Mouse (Mus musculus) heart, adult 2 months (tissue): ENCODE data around the gene Mip.

ENCODE experiments used
- CTCF ChIP-seq: fragments of 200-600 bp; IDR thresholded peaks from 2 replicates; pipeline ENCODE4 v1.8.1; 2022; ENCODE audit warnings: antibody characterized with exemption, mild to moderate bottlenecking, moderate library complexity
- EP300 ChIP-seq: fragments of 200-500 bp; IDR thresholded peaks from 2 replicates; pipeline ENCODE4 v1.6.1; 2011; ENCODE audit warnings: low read depth, low read length, control low read depth; ENCODE audit not compliant: insufficient read depth

DNA sequence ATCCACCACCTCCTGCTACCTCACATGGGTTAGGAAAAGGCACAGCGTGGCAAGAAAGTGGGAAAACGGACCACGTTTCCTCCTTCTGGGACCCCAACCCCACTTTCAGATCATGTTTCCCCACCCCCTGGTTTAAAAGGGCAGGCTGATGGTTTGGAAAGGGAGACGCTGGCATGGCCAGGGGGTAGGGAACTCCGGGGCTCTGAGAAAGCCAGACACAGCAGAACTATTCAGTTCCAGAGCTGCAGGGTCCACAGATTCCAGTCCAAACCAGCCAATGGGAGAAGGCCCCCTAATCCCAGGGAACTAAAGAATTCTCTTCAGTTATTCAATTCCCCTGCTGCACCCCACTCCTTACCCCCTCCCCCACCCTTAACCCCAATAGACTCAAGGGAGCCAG is 574 bp upstream of the Mip start:
- TF ChIP-seq EP300: no peak
- no peak for TF ChIP-seq CTCF
